Mouse (Mus musculus): ENCODE measurements at regions not wholly inside any gene's neighbourhood (a gene's known extent, or its start where the extent isn't known, plus 50 kb on each side); places are given as distances from the start of the nearest gene placed in this dataset.

DNA sequence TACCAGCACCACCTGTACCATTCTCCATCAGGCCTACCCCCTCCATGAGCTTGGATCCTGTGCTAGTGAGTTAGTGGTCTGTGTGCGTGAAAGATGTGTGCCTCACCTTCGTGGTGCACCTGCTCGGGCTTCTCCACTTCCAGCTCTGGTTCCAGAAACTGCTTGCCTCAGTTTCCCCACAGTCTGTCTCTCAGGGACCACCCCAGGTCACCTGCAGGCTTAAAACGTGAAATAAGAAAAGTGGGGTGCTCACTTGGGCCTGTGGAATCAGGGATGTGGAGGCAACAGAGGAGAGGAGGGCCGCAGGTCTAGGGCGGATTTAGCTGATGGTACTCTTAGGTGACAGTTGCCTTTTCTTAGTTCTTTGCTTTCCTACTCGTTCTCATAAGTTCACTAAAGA lies 186.0 kb downstream of the Irx2 start:
- no peak for TF ChIP-seq CTCF (IDR thresholded peaks at IDR 0.05)
- Histone ChIP-seq H3K27ac (no peak overlapping the region), H3K4me3 (no peak overlapping the region)
- no peak for DNase-seq (ENCODE audit: extremely low spot score in 1 of 2, low spot score in 2 of 2)
- intact Hi-C loops (cut with DNase I), result no loop called here

DNA sequence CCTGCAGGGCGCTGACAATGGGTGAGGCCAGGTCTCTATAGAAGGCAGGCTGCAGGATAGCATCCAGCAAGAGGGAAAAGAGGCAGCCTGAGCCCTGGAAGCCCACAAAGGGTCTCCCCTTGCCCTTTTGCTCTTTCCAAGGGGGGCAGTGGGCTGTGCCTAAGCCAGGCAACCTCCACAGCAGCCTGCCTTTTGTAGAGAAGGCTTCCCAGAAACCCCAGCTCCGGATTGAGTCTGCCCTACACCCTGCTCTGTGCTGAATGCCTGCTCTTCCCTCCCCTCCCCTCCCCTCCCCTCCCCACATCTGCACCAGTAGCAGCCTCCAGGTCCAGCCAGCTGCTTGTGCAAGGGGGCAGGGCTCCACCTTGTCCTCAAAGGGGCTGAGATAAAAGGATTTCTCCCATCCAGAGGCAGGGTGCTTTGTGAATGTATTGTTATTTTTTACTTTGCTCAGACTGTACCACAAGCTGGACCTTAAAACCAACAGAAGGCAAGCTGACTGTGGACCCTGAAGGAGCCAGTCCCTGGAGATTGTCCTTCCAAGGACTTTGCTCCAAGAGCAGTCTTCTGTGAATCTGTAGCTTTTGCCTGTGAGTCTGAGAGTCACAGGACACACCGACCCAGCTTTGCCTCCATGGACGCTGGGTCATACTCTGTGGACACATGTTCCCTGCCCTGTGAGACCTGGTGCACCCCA lies 186.8 kb downstream of the Irx2 start:
- Histone ChIP-seq H3K4me3 (no peak overlapping the region), H3K27ac (no peak overlapping the region)
- intact Hi-C loops (cut with DNase I), result no loop called here
- TF ChIP-seq CTCF (IDR thresholded peaks at IDR 0.05), result no peak
- DNase-seq (ENCODE audit: extremely low spot score in 1 of 2, low spot score in 2 of 2), result no peak

DNA sequence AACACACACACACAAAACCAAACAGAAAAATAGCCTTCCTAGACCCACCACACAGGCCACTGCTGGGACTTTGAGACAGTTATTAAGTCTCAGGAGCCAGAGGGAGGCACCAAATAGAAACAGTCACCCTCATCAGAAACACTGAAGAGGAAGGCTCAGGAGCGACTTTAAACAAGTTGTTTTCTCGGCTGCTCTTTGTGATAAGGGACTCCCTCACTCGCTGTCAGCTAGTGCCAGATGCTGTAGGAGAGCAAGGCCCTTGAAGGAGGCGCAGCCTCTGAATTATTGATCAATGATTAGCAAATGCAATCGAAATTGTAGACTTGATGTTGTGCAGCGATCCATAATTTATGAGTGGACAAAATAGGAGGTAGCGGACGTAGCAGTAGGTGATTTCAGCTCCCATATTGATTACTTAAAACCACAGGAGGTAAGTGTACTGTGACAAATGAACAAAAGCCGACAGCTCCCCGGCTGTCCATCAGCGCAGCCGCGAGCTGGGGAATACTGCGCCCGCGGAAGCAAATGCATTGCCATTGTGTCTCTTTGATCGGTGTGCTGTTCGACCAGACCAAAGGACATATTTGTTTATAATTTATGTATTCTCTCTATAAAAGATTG lies 187.4 kb downstream of the Irx2 start:
- TF ChIP-seq CTCF (IDR thresholded peaks at IDR 0.05), result no peak
- no peak for DNase-seq (ENCODE audit: extremely low spot score in 1 of 2, low spot score in 2 of 2)
- intact Hi-C loops (cut with DNase I), result no loop called here

DNA sequence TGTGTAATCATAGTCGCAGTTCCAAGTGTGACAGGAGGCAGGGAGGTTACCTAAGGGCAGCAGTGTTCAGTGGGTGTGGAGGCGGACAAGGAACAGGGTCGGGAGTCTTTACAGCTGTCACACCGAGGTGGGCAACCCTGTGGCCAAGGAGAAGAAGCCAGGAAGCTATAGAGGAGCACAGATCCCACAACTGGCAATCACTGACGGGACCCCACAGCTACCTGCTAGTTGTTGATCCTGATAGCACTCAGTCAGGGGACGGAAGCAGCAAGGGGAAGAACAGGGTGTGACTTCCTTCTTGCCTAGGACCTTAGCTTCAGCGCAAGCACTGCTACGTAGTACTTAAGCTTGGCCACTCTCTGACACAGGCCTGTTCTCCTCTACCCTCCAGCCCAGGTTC lies 188.2 kb downstream of the Irx2 start:
- no peak for DNase-seq (ENCODE audit: extremely low spot score in 1 of 2, low spot score in 2 of 2)
- Histone ChIP-seq H3K27ac (no peak overlapping the region), H3K4me3 (no peak overlapping the region)
- intact Hi-C loops (cut with DNase I), result no loop called here
- no peak for TF ChIP-seq CTCF (IDR thresholded peaks at IDR 0.05)

More for the DNA sequence above, 187.4 kb downstream of the Irx2 start:
- Histone ChIP-seq H3K27ac (no peak overlapping the region), H3K4me3 (no peak overlapping the region)

DNA sequence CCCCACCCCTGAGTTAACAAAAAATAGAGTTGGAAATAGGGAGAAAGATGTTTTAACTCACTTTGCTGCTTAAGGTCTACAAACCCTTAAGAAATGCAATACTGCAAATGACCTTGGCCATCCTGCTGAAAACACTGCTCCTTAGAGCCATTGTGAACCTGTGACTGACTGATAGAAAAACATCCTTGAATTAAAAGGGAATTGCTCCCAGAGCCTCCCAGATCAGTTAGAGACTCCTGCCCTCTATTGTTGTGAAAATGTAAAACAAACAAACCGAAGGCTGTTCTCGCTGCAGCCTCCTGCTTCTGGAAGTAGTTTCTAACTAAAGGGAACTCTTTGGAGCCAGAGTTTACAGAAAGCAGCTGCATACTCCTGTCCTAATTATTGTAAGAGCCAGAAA lies 188.9 kb downstream of the Irx2 start:
- intact Hi-C loops (cut with DNase I), result no loop called here
- H3K27ac ChIP-seq, result no peak overlapping the region
- TF ChIP-seq CTCF (IDR thresholded peaks at IDR 0.05), result no peak
- H3K4me3 ChIP-seq, result no peak overlapping the region
- DNase-seq (ENCODE audit: extremely low spot score in 1 of 2, low spot score in 2 of 2), result no peak

DNA sequence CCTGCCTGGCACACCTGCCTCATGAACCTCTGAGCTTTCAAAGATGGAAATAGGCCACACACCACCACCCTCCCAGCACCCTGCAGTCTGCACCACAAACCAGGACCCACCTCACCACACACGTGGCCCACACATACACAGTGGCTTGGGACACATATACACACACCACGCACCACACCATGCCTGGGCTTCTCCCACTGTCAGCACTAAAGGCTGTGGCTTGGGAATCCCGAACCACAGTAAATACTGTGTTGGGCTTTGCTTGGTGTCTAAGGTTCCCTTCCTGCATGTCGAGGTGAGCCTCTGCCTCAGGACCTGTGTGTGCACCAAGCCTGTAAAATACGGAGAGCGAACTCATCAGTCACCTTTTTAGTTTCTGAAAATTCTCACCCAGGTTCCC lies 189.3 kb downstream of the Irx2 start:
- DNase-seq (ENCODE audit: extremely low spot score in 1 of 2, low spot score in 2 of 2), result no peak
- TF ChIP-seq CTCF (IDR thresholded peaks at IDR 0.05), result no peak
- Histone ChIP-seq H3K27ac (no peak overlapping the region), H3K4me3 (no peak overlapping the region)
- intact Hi-C loops (cut with DNase I), result no loop called here

DNA sequence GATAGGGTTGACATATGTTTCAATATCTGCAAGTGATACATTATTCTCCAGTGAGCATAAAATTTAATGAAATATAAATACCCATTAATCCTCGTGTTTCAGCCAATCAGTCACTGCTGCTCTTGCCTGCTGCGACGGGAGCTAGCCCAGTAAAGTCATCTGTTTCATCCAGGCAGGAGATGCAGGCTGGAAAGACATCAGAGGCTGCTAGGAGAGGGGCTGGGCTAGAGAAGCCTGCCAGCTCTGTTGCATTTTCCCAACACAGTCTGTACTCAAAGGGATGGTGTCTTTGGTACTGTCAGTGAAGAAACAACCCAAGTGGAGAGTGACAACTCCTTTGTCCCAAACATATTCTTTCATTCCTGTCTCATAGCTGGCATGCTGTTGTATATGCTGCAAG lies 198.0 kb downstream of the Irx2 start:
- DNase-seq (ENCODE audit: extremely low spot score in 1 of 2, low spot score in 2 of 2), result no peak
- Histone ChIP-seq H3K4me3 (no peak overlapping the region), H3K27ac (no peak overlapping the region)
- intact Hi-C loops (cut with DNase I), result no loop called here
- TF ChIP-seq CTCF (IDR thresholded peaks at IDR 0.05), result no peak

DNA sequence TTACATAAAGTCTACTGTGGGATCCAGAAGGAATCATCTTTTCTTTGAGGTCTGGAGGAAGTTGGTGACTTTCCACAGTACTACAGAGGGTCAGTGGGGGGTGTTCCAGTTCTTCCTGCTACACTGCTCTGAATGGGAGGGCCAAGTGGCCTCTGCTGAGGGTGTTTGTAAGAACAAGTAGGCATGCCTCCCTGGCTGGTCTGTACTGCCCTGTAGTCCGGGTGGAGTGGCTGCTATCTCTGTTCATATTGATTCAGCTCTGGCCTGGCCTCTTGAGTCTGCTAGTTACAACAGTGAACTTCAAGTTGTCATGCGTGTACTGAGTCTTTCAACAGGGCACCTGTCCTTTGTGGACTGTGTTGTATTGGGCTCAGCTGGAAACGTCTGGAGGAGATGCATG lies 200.7 kb downstream of the Irx2 start:
- TF ChIP-seq CTCF (IDR thresholded peaks at IDR 0.05), result no peak
- no peak overlapping the region for H3K4me3 ChIP-seq
- DNase-seq (ENCODE audit: extremely low spot score in 1 of 2, low spot score in 2 of 2), result no peak
- no peak overlapping the region for H3K27ac ChIP-seq
- intact Hi-C loops (cut with DNase I), result no loop called here

DNA sequence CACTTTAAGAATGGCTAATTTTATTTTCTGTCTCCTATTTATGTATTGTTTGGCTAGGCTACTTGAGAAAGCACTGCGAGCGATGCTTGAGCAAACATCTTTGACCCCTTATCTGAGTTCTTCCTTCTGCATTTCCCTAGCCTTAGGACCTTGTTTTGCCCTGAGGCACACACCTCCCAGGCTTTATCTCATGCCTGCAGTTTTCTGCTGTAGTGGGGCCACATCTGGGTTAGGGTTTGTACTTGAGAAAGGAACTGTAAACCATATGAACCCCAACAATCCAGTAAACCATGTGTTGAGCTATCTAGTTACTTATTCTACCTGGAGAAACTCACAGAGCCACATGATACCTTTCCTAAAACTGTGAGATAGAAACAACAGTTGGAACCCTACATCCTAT lies 204.7 kb downstream of the Irx2 start:
- intact Hi-C loops (cut with DNase I), result no loop called here
- no peak overlapping the region for H3K4me3 ChIP-seq
- no peak overlapping the region for H3K27ac ChIP-seq
- no peak for DNase-seq (ENCODE audit: extremely low spot score in 1 of 2, low spot score in 2 of 2)
- no peak for TF ChIP-seq CTCF (IDR thresholded peaks at IDR 0.05)

DNA sequence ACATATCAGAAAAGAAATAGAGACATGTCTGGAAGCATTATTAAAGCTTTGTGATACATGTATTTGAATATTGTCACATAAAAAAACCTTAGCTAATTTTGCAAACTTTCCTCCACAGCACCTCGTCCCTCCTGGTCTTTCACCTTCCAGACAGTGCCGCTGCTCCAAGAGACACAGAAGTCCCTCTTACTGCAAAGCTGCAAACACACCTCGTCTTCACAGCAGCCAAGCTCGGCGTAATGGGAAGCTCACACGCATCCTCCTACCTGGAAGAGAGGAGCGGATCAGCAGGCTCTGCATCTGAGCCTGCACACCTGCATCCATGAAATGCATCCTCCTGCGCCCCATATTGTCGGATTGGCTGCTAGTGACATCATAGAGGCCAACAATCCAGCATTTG lies 208.4 kb downstream of the Irx2 start:
- Histone ChIP-seq H3K27ac (no peak overlapping the region), H3K4me3 (no peak overlapping the region)
- DNase-seq (ENCODE audit: extremely low spot score in 1 of 2, low spot score in 2 of 2), result no peak
- intact Hi-C loops (cut with DNase I), result no loop called here
- no peak for TF ChIP-seq CTCF (IDR thresholded peaks at IDR 0.05)

DNA sequence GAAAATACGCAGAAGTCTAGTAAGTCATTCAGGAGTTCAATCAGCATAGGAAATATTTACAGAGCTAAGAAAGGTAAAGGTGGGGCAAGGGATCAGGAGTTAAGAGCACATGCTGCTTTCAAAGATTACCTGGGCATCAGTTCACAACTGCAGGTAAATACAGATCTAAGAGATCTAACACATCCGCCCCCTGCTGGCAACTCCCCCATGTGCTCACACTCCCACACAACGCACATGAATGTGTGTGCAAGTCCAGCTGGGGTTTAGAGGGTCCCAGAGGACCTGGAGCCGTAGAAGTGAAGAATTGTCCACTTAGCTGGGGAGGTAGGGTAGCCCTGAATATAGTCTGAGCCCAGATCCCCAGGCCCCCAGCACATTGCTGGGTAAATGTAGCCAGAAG lies 219.5 kb downstream of the Irx2 start:
- intact Hi-C loops (cut with DNase I), result no loop called here
- TF ChIP-seq CTCF (IDR thresholded peaks at IDR 0.05), result no peak; the same call in 1 of the 2 replicates

DNA sequence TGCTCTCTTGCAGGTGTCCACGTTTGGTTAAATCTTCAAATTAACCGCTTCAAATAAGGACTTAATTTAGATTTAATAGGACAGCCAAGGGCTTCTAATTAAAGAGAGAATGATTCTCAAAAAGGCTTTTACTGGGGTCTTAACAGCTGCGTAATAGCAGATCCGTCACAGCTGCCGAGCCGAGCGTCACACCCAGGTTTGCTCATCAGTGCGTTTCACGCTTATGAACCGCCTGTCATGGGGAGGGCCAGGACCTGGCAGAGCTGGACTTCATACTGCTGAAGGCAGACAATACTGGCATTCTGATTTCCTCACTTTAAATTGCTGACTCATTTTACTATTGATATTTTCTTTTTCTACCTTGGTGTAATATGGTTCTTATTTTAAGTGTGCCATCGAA lies 221.2 kb downstream of the Irx2 start:
- intact Hi-C loops (cut with DNase I), result no loop called here
- DNase-seq (ENCODE audit: extremely low spot score in 1 of 2, low spot score in 2 of 2), result no peak
- no peak overlapping the region for H3K27ac ChIP-seq
- TF ChIP-seq CTCF (IDR thresholded peaks at IDR 0.05), result no peak
- H3K4me3 ChIP-seq, result no peak overlapping the region

More for the DNA sequence above, 219.5 kb downstream of the Irx2 start:
- no peak overlapping the region for H3K27ac ChIP-seq
- no peak for DNase-seq (ENCODE audit: extremely low spot score in 1 of 2, low spot score in 2 of 2)
- no peak overlapping the region for H3K4me3 ChIP-seq

DNA sequence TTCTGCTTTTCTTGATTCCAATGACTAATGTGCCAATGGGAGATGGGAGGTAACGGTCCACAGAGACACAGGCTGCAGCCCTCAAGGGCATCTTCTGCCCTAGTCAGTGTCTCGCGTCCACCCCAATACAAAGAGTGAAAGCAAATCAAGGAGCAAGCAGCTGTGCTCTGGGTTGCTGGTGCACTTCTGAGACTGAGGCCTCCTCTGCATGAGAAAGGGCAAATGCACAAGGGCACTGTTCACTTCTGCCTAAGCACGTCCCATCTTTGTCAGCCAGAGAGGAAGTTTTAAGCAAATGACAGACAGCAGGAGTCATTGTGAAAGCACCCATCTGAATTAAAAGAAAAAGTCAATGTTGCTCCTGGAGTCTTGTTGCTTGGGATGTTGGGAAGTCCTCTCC lies 224.3 kb downstream of the Irx2 start:
- DNase-seq (ENCODE audit: extremely low spot score in 1 of 2, low spot score in 2 of 2), result no peak
- H3K27ac ChIP-seq, result no peak overlapping the region

More for the DNA sequence above, 224.3 kb downstream of the Irx2 start:
- H3K4me3 ChIP-seq, result no peak overlapping the region
- TF ChIP-seq CTCF (IDR thresholded peaks at IDR 0.05), result no peak
- intact Hi-C loops (cut with DNase I), result no loop called here
